Mouse (Mus musculus) layer of hippocampus, postnatal 14 days (tissue): ENCODE results near the gene Medag. TPM values are rescaled to one million over a fixed set of nuclear protein-coding genes. Genes with fewer than 3 reads are reported as not detected.

Experiments
- DNase-seq, 2 experiments: peaks; one replicate each; pipeline ENCODE4 v3.0.0; 2021 to 2022; ENCODE audit warnings: low spot score in 2 of 2, mixed read lengths in 1 of 2
- total RNA-seq, 2 experiments: library from RNA; stranded (reverse); gene quantifications; 2 replicates each; pipeline ENCODE4 v1.2.3; 2021

The Medag gene
- total RNA-seq, 2 experiments from 2014 or later = 1.6 to 1.7 TPM

- no peak for DNase-seq
Observed at GRCm38 (mm10) chr5:149474142-149474541, 62.6 kb downstream of the Medag start.

- DNase-seq = no peak
Observed at GRCm38 (mm10) chr5:149474701-149475468, 63.3 kb downstream of the Medag start.

Other genes starting within 250 kb of the Medag start
- gene Uspl1, start 227.4 kb upstream of the Medag start, total RNA-seq = 10 to 100 TPM; 34.5 to 39.9 TPM
- gene Hmgb1, start 227.3 kb upstream of the Medag start, total RNA-seq = 100 to 1,000 TPM; 165 to 178 TPM
- 1 to 10 TPM; 7.6 to 7.9 TPM for gene Alox5ap, start 147.0 kb upstream of the Medag start, total RNA-seq
- gene Tex26, start 27.9 kb downstream of the Medag start, total RNA-seq = under 1 TPM in 1 of 2 experiments, not detected in 1; 0.36 TPM
- gene Wdr95, start 116.9 kb downstream of the Medag start, total RNA-seq = 1 to 10 TPM; 2.0 to 2.1 TPM
- gene Hsph1, start 224.6 kb downstream of the Medag start, total RNA-seq = 100 to 1,000 TPM; 237 to 281 TPM